Mouse (Mus musculus): ENCODE measurements at regions not wholly inside any gene's neighbourhood (a gene's known extent, or its start where the extent isn't known, plus 50 kb on each side); places are given as distances from the start of the nearest gene placed in this dataset.

DNA sequence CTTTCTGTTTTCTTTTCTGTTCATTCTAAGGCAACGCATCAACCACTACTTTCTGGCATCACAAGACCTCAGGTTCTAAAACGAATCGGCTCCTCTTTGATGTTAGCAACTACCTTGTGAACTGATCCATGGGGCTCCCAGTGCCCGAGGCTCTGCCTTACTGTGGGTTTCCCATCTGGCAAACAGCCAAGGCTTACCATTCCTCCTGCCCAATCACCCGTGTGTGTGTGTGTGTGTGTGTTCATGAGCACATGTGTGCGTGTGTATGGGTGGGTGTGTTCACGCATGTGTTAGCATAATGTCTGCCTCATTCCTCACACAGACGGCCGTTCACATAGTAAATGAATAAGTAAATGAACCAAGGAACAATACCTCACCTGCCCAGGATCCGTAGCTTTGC, 138.3 kb upstream of the Lpp start:
- TF ChIP-seq CTCF (IDR thresholded peaks at IDR 0.05; ENCODE audit: low read depth) (no peak), EP300 (optimal IDR thresholded peaks at IDR 0.05) (no peak)

Data from stomach, postnatal 0 days (tissue).